Mouse (Mus musculus): ENCODE results near the gene Abhd10.

Gene Abhd10

DNA sequence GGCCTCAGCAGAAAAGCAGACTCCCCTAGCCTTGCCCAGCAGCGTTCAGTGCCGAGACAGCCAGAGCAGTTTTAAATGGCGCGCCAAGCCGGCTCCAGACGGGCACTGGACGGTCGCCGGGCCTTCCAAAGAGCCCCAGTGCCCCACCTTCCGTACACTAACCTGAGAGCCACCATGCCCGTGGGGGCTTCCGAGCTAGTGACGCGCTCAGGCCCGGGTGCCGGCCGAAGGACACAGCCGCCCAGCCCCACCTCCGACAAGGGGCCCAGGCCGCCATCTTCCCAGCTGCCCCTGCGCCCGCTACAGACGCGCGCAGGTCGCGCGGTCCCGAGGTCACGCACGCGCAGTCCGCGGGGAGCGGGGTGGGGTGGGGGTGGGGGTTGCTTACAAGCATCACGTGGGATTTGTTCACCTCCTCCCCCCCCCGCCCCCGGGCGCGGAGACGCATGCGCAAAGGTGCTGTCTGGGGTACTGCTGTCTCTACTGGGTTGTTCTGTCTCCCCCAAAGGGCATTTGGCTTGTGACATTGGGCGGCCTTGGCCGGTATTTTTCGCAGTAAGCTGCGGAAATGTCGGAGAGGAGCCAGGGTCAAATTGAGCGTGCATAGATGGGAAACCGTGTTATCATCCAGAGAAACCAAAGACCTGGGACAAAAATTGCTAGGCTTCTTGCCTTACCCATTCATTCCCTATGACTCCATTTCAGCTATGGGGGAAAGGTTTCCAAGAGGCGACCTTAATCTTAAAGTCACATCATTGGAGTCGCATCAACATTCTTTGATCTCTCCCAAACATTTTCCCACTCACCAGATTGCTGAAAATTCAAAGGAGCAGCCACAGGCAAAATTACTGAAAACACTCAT lies at the start of gene Abhd10:
TSS of gene Abhd10 (minus strand) at position 341 of the 862 bp plus-strand sequence.
- peak; percentile 96 for DNase-seq (ENCODE audit: low spot score)

DNA sequence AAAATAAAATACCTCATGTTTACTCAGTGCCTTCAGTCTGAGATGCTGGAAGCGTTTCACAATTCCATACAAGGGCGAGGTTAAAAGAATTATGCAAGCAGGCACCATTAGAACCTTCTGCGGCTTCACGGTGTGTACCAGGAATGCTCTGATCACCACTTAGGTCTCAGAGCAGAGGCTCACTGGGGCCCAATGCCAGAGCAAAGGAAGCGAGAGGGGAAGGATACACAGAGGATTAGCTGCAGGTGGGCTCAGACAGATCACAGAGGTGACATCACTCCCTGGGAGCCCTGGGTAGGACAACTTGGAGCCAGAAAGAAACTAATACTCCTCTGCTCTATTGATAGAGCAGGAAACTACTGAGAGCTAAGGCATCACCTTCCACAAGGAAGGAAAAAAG lies 48.5 kb upstream of the Abhd10 start:
- no peak for DNase-seq (ENCODE audit: low spot score)

DNA sequence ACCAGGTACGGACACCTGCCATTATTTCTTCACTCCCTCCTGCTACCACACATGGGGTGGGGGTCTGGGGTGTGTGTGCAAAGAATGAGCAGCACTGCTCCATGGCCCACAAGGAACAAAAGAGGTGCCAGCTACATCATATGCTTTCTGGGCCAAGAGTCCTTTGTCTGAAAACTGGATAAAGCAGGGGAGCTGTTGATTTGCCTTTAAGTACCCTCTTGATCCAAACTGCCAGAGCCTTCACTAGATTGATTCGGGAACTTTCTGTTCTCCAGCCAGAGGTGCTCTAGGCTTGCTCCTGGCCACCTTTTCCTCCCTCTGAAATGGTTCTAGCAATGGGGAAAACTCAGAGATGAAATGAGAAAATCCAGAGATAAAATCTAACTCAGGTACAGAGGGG lies 46.6 kb upstream of the Abhd10 start:
- DNase-seq (ENCODE audit: low spot score): no peak

DNA sequence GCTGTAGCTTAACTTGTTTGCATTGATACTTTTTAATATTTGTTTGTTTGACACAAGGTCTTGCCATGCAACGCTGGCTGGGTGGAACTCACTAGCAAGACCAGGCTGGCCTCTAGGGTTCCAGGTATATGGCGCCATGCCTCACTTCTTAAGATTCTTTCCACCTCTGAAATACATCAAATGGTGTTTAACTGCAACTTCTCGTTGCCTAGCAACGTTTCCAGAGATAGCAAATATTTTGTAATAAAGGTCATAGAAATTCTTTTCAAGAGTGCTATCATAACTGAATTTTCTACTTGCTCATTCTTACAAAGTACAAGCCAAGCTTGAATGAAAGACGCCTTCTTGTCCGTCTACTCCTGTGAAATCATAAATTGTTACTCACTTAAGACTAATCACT lies 44.9 kb upstream of the Abhd10 start:
- DNase-seq (ENCODE audit: low spot score): no peak

DNA sequence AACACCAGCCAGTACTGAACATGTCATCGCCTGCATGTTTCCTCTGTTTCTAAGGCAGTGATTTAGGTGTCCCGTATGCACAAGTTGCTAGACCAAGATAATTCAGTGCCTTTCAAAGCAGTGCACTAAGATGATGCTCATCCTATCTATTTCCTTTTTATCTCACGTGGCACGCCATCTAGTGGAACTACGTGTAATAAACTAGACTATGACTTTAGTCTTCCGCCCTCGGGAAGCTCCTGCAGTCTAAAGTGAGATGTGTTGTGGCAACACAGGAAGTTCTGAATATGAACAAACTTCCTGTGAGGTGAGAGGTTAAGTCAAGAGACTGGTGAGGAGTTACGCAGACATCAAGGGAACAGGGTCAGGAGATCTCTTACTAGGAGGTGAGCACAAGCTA lies 43.9 kb upstream of the Abhd10 start:
- no peak for DNase-seq (ENCODE audit: low spot score)

DNA sequence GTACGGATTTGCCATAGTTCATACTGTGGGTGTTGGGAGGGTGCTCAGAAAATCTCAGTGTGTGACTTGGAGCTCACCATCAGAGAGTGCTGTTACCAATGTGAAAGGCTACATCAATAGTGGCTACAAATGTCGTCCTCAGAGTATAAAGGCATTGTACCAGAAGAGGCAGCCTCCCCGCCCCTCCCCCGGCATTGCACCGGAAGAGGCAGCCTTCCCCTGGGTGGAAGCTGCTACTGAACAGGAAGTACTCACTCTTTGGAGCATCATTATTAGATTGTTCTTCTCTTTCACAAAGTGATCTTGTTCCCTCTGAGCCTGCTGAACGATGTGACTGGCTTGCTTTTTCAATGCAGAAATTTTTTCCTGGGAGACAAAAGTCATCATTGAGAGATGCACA lies 37.2 kb upstream of the Abhd10 start:
- no peak for DNase-seq (ENCODE audit: low spot score)

DNA sequence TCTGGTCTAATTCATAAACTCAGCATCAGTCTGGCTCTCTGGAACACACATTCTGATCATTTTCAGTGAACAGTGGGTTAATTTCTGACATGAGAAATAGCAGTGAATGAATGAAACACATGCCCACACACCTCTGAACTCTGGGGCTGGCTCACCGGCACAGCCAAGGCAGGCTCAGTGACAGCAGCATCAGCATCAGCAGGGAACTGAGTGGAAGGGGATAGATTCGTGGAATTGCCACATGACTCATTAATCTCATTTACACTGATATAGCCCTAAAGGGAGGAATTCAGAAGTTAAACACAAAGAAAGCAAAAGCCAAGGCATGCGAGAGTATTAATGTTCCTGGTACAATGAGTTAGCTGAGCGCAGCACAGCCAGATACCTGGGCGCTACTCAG lies 32.1 kb upstream of the Abhd10 start:
- no peak for DNase-seq (ENCODE audit: low spot score)

DNA sequence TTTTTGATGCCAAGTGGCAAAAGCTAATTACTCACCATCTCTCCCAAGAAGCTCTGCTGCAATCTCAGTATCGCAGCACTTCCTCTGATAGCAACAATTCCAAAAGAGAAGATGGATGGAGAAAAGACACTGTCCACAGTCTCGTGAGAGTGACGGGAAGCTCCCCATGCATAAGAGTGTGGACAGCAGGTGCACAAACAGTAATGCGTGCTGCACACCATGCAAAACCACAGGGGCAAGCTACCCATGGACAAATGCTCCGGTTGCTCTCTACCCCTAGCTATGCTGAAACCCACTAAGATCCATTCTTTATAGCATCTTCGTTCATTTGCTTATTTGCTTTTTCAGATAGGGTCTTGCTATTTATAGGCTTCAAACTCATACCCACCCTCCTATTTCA lies 28.2 kb upstream of the Abhd10 start:
- no peak for DNase-seq (ENCODE audit: low spot score)

DNA sequence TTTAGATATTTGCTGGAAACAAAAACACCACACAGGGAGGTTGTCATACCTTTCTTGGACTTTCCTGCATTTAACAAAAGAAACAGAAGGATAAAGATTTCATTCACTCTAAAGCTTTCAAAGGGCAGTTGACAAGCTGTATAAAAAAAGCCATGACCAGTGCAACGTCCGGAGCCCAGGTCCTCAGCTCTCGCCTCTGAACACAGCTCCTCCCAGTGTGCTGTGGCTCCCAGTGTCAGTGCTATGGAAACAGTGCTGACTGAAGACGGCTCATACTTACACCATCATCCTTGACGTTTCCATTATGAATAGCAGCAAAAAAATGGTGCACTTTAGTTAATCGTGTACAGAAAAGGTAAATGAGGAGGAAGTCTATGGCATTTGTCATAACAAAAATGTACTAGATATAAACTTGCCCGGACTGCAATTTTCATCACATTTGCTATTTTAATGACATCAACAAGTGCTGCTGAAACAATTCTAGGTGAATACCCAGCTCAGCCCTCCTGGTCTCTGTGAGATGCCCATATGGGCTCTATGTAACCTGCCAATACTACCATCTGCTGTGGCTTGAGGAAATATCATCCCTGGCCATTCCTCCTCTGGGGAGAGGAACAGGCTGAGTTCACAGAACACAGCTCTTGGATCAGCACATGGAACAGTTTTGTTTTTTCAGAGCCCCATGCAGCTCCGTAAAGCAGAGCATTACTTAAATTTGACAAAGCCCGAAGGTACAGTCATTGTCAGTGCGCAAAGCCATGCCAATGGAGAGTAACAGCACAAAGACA lies 25.3 kb upstream of the Abhd10 start:
- no peak for DNase-seq (ENCODE audit: low spot score)

DNA sequence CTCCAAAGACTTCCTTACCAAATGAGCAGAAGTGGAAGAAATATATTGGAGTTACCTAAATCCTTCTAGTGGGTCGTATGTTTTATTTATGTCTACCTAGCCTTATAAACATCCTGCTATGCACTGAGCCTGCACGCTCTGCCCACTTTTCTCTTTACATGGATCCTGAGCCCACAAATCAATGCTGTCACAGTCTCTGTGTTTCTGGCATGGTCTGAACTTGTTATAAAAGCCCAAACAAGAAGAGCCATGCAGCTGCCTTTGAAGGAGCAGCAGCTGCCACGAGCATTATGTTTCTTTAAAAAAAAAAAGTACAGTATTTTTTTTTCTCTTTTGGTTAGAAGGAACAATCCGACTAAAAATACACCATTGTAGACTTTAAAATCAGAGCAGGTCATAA lies 24.7 kb upstream of the Abhd10 start:
- DNase-seq (ENCODE audit: low spot score): no peak

DNA sequence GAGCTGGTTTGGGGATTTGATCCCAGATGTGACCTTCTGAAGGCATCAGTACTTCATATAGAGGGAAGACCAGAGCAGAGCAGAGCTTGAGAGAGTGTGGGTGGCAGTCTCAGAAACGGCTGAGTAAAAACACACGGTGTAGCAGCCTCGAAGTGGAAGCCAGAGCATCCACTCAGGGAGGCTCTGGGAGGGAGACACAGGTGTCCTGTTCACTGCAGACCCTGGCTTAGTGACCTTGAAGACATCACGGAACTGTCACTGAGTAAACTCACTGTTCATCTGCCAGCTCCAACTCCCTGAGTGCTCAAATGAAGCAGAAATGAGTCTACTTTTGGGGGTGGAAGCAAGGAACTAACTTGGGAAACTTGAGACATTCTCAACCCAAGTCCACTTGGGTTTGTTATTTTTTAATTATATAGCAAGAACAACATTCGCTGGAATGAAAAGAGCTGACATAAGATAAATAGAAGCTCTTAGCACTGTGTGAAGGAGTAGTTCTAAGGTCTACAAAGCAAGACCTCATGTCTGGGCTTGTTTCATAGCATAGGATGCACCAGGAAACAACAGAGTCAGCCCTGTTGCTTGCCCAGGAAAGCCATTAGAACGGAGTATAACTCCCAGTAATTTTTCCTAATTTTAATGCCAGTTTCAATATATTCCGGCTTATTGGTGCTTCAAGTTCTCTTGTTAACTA lies 23.2 kb upstream of the Abhd10 start:
- DNase-seq (ENCODE audit: low spot score): no peak

DNA sequence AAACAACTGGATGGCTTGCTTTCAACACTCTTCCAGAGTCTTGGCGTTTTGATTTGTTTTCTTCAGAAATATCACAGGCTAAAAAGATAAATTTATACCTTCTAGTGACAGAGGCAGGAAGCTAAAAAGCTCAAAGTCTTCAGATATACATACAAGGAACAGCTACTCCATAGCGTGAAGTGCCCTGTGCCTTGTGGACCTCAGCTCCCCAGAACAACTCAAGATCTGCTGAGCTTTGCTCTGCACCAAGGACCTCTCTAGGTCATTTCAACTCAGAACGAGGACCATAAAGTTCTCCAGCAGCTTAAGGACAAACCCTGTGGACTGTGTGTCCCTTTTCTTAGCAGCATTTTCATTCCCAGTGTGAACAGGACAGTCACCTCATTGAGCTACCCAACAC lies 22.3 kb upstream of the Abhd10 start:
- DNase-seq (ENCODE audit: low spot score): no peak

DNA sequence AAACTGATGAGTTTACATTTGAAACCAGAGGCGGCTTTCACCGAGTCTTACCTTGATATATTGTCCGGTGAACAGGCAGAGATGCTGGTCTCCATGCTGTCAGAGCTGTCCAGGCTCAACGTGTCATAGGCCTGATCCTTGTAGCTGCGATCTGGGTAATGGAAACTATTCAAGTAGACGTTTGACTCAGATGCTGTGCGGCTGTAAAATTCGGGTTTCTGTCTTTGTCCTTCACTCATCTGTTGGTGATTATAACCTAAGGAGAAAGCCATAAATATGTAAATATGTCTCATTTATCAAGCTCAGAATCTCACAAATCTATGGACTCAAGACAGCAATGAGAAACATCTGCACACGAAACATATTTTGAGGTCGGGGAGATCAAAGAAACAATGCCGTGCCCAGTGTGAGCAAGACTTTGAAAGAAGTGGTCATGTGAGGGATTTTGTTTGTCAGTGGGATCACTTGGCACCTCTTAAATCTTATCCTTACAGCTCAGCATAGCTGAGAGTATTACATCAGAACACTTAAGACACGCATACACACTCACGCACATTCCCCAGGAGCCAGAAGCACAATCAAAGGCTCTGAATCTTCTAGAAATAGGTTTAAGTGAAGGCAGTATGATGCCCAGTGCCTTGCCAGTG lies 20.2 kb upstream of the Abhd10 start:
- no peak for DNase-seq (ENCODE audit: low spot score)

DNA sequence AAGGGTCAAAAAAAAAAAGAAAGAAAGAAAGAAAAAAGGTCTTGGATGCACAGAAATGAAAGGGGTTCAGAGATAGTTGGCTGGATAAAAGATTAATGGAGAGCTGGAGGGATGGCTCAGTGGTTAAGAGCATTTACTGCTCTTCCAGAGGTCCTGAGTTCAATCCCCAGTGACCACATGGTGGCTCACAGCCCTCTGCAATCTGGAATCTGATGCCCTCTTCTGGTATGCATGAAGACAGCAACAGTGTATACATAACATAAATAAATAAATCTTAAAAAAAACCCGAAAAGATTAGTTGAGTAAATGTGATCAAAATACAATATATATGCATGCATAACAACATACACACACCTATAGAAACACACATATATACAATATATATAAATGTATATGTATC lies 18.7 kb upstream of the Abhd10 start:
- no peak for DNase-seq (ENCODE audit: low spot score)

DNA sequence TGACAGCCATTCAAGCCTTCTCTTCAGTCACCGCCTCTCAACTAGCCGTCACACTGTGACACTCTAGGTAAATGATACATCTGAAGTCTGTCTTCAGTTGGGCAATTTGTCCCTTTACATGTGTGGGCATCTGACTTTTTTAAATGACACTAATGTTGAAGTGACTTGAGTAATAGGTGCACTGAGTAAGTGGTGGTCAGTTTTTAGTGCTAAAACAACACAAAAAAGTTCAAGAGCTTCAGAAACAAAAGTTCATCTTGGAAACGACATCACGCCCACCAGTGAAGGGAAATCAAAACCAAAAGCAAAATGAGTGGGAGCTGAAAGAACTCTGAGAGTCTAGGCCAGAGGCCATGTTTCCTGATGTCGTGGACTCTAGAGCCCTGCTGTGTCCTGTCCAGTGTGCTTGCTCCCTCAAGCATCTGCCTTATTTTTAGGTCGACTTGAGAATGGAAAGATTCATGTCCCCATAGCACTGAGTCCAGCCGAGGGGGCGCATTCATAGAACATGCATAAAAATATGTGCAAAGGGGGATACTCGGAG lies 16.0 kb upstream of the Abhd10 start:
- DNase-seq (ENCODE audit: low spot score): no peak

DNA sequence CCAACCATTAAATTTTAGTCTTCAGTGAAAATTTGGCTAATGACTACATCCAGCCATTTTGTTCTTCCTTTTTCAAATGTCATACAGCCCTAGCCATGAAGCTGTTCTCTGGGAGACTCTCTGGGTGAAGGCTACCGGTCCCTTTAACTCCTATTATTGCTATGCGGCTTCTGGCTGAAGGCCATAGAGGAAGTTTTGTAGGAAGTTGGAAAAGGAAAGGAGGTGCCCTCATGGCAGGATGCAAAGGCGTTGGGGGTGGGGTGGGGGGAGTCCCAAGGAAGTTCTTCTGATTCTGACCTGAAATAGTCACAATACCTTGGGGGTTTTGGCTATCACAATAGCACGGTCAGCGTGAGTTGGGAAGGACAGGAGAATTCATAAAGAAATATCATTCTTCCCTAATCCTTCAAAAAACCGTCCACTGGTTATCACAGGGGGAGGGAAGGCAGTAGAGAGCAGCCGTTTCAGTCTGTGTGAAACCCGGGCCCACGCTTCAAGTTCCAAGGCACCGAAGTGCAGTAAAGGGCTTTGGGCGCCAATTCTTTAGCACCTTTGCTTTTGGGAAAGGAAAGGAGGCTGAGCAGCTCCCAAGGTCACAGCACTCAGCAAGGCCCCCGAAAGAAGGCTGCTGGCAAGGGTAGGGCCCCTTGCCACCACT lies 14.8 kb upstream of the Abhd10 start:
- DNase-seq (ENCODE audit: low spot score): no peak

DNA sequence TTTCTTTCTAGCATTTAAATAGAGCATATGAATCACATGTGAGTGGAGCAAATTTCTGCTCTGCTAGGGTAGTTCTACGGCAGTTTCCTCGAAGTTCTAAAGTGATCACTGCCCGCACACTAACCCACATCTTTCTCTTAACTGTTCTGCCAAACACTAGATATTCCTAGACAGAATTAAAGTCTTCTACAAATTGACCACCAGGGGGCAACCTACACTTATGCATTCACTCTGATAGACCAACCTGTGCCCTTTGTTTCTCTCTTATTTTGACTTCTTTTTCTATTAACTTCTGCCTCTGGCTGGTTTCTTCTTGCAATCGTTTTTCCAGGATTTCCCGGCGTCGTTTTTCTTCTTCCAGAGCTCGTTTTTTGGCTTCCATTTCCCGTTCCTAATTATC lies 14.1 kb upstream of the Abhd10 start:
- DNase-seq (ENCODE audit: low spot score): peak; percentile 71

DNA sequence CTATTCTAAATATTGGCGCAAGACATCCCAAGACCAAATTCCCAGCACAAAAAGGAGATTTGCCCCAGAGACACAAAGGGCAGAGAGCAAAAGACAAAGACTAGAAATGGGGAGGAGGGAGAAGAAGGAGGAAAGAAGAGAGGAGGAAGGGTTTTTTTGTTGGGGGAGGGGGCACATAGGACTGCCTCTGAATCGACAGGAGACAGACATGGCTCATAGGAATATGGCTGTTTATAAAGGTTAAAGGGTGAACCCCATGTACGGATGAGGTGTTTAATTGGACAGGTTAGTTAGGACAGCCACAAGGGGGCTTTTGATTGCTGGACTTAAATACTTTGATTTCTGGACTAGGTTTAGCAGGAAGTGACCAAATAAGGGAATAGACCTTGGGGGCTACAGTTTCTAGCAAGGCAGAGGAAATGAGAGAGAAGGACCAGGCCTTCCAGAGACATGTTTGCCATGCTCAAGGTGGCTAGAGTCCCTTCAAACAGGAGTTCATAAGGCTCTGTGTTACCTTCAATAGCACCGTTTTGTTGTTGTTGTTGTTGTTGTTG lies 913 bp upstream of the Abhd10 start:
- no peak for DNase-seq (ENCODE audit: low spot score)

DNA sequence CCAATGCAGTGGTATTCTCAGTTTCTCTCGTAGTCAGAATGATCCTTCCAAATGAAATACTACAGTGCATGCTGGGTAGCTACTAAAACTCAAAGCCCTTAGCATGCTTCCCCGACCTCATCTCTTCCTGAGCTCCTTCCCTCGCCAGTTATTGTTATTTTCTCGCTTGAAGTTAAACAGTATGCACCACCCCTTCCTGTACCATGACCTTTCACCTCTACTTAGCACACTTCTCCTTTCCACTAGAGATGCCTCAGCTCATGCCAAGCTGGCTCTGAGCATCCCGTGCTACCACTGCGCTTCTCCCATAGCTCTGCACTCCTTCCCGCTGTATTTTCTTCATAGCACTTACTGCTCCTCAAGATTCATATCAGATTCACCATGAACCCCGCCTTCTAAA lies 4.9 kb downstream of the Abhd10 start:
- DNase-seq (ENCODE audit: low spot score): no peak

DNA sequence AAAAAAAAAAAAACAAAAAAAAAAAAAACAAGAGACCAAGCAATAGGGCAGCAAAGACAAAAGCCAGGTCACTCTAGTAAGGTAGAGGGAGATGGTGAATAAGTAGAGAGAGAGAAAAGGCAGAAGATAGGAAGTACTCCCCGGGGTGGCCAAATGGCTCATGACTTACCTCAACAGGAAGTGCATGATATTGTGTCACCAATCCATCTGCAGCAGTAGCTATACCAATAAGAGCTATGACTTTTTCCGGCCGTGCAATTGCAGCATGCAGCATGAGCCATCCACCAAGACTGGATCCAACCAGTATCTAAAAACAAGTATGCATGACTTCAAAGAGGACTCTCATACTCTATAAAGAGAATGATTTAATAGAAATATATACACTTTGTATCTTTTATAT lies 6.0 kb downstream of the Abhd10 start:
- no peak for DNase-seq (ENCODE audit: low spot score)

DNA sequence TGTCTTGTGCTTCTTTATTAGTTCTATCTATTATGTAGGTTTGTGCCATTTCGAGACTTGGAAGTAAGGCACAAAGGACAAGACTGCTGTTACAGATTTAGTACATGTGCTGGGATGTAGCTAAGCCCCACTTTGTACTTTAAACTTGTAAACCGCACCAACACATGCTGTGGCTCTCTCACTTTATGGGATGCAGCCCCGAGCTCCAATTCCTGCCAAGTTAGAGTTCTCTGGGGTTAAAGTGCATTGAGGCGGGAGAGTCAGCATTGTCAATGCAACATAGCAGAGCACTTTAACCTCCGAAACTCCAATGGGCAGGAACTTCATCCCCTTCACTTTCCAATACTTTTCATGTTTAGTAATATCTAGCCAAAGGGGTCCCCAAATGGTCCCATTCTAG lies 13.6 kb downstream of the Abhd10 start:
- DNase-seq (ENCODE audit: low spot score): no peak
